Mouse (Mus musculus): ENCODE measurements at regions not wholly inside any gene's neighbourhood (a gene's known extent, or its start where the extent isn't known, plus 50 kb on each side); places are given as distances from the start of the nearest gene placed in this dataset.

DNA sequence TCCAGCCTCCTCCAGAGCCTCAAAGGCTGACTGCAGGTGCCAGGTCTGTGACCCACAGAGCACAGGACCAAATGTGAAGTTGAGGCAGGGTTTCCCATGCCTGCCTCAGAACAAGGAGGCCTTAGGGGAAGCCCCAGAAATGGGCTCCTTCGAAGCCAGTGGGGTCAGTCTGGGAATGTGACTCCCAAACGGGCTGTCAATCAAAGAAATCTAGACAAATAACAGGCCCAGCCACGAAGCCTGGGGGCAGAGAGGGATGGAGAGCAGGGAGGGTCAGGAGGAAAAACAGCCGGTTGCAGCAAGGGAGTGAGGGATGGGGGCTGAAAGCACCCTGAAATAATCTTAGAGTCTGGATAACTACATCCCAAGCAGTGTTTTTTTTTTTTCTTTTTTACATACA is 50.4 kb upstream of the Pkdcc start:
- H3K4me1 ChIP-seq (replicated peaks; ENCODE audit: control insufficient read depth, insufficient read depth), result peaks cover 4% of the 10 kb centered on the region; the same call in 1 of the 2 replicates
- DNase-seq (ENCODE audit: low spot score) (no peak), ATAC-seq (ENCODE audit: low FRiP score, low TSS enrichment) (no peak)
- no peaks in the 10 kb centered on the region for H3K27me3 ChIP-seq (ENCODE audit: control insufficient read depth, insufficient read depth, low read length)
- H3K9ac ChIP-seq (ENCODE audit: low read length), result no peak overlapping the region
- no peak overlapping the region for H3K4me3 ChIP-seq (ENCODE audit: low read depth, low read length)
- no peaks in the 10 kb centered on the region for H3K9me3 ChIP-seq (ENCODE audit: control insufficient read depth, low read length)
- H3K4me2 ChIP-seq (replicated peaks; ENCODE audit: low read depth), result no peak overlapping the region
- WGBS, result 37% methylated on average over 4 of the region's 4 CpGs
- H3K27ac ChIP-seq (replicated peaks), result no peak overlapping the region
- TF ChIP-seq CTCF (IDR thresholded peaks at IDR 0.05; ENCODE audit: low read depth), result no peak
- no peak for TF ChIP-seq EP300 (optimal IDR thresholded peaks at IDR 0.05)
- H3K36me3 ChIP-seq (ENCODE audit: control insufficient read depth, insufficient read depth, low read length), result no peaks in the 10 kb centered on the region

DNA sequence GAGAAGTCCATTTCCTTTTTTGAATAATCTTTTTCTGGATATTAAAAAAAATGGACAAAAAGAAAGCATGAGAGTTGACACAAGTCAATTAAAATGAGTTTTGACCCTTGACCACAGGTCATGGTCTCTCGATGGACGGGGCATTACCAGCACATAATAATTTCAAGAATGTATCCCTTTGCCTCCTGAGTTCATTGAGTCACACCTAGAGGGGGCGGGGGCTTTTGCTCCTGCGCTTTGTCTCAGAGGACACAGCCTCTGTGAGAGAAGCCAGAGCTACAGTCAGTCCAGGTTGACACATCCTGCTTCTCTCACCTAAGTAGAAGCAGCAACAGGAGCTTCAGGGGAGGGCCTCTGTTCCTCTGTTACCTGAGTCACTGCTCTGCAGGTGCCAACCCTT is 50.0 kb upstream of the Pkdcc start:
- no peaks in the 10 kb centered on the region for H3K27me3 ChIP-seq (ENCODE audit: control insufficient read depth, insufficient read depth, low read length)
- no peak overlapping the region for H3K4me2 ChIP-seq (replicated peaks; ENCODE audit: low read depth)
- H3K4me1 ChIP-seq (replicated peaks; ENCODE audit: control insufficient read depth, insufficient read depth), result peaks cover 4% of the 10 kb centered on the region; the same call in 1 of the 2 replicates
- no peak overlapping the region for H3K9ac ChIP-seq (ENCODE audit: low read length)
- 58% methylated on average over 4 of the region's 4 CpGs for WGBS
- H3K4me3 ChIP-seq (ENCODE audit: low read depth, low read length), result no peak overlapping the region
- ATAC-seq (ENCODE audit: low FRiP score, low TSS enrichment) (no peak), DNase-seq (ENCODE audit: low spot score) (no peak)
- H3K9me3 ChIP-seq (ENCODE audit: control insufficient read depth, low read length), result no peaks in the 10 kb centered on the region
- H3K27ac ChIP-seq (replicated peaks), result no peak overlapping the region
- H3K36me3 ChIP-seq (ENCODE audit: control insufficient read depth, insufficient read depth, low read length), result no peaks in the 10 kb centered on the region
- no peak for TF ChIP-seq CTCF (IDR thresholded peaks at IDR 0.05; ENCODE audit: low read depth)
- no peak for TF ChIP-seq EP300 (optimal IDR thresholded peaks at IDR 0.05)

Measured in stomach, postnatal 0 days (tissue).